8 mouse cellular contexts compared by ENCODE assay signal in genomic region chr6:128629771-128630739, GRCm38 (mm10). TPM values are rescaled to one million over a fixed set of nuclear protein-coding genes. Genes with fewer than 3 reads are reported as not detected.
DNase-seq lines count a peak whose midpoint lies in the region; ATAC-seq lines count a peak whose summit lies in the region.
"Not testable (repeated sequence)": the region's sequence is repeated elsewhere in the genome, so short reads cannot be mapped to it uniquely, and the experiment has no call there.

No protein-coding gene starts in this region.

- not testable (repeated sequence) for H3K27ac ChIP-seq in forebrain, embryonic 13.5 days; stomach, embryonic 14.5 days (ENCODE audit: low read length)
- H3K27ac ChIP-seq in liver, embryonic 13.5 days: peak overlapping the region; percentile 59; the same call in 1 of the 2 replicates

- ATAC-seq in forebrain, embryonic 13.5 days: peak; percentile 95
- peak; percentile 56 for ATAC-seq in liver, embryonic 13.5 days (ENCODE audit: low read depth)
- ATAC-seq in stomach, embryonic 14.5 days (ENCODE audit: insufficient number of reproducible peaks, insufficient read depth, low FRiP score, low read depth): peak; percentile 76; the same call in 1 of the 2 replicates

- not testable (repeated sequence) for H3K36me3 ChIP-seq in forebrain, embryonic 13.5 days (ENCODE audit: poor library complexity, severe bottlenecking); liver, embryonic 13.5 days; stomach, embryonic 14.5 days (ENCODE audit: control insufficient read depth, insufficient read depth, low read length)

- DNase-seq in CD4-positive, CD25-positive, alpha-beta regulatory T cell, adult 2 months (ENCODE audit: low read depth, low spot score): peak; percentile 33
- DNase-seq in c-Kit-positive CD71-positive TER-119-positive erythroid progenitor cells, embryonic 14.5 days (ENCODE audit: low spot score): peak; percentile 9
- DNase-seq in heart, postnatal 36 days: peak; percentile 25 to 45
- DNase-seq in kidney, postnatal 4 days: peak; percentile 53 to 68
- DNase-seq in liver, embryonic 13.5 days: peak; percentile 11
- DNase-seq in naive thymus-derived CD4-positive, alpha-beta T cell, adult 2 months (ENCODE audit: low read depth): peak; percentile 20

- H3K4me1 ChIP-seq in forebrain, embryonic 13.5 days; liver, embryonic 13.5 days (replicated peaks); stomach, embryonic 14.5 days (ENCODE audit: control insufficient read depth, insufficient read depth, low read length): not testable (repeated sequence)

- H3K9me3 ChIP-seq in forebrain, embryonic 13.5 days (replicated peaks); liver, embryonic 13.5 days (replicated peaks); stomach, embryonic 14.5 days (ENCODE audit: control insufficient read depth, low read depth, low read length): not testable (repeated sequence)

- H3K27me3 ChIP-seq in forebrain, embryonic 13.5 days; liver, embryonic 13.5 days; stomach, embryonic 14.5 days (ENCODE audit: control insufficient read depth, insufficient read depth, low read length): not testable (repeated sequence)

- 52% methylated on average over 12 of the region's 13 CpGs for WGBS in forebrain, embryonic 13.5 days
- WGBS in liver, embryonic 13.5 days (ENCODE audit: insufficient replicate concordance): 40% methylated on average over 13 of the region's 13 CpGs
- WGBS in stomach, embryonic 14.5 days: 53% methylated on average over 13 of the region's 13 CpGs

- H3K4me2 ChIP-seq in forebrain, embryonic 13.5 days; liver, embryonic 13.5 days; stomach, embryonic 14.5 days (replicated peaks; ENCODE audit: low read depth, low read length): not testable (repeated sequence)

- H3K9ac ChIP-seq in forebrain, embryonic 13.5 days; liver, embryonic 13.5 days; stomach, embryonic 14.5 days (replicated peaks; ENCODE audit: low read depth, low read length): not testable (repeated sequence)

- not testable (repeated sequence) for H3K4me3 ChIP-seq in forebrain, embryonic 13.5 days; liver, embryonic 13.5 days (replicated peaks); stomach, embryonic 14.5 days (ENCODE audit: low read depth, low read length)

- intact Hi-C loops in heart, postnatal 36 days (cut with DNase I): not testable (repeated sequence)

RNA-seq across cellular contexts. Expression of gene Klrb1a, which starts 6.7 kb away (rescaled TPM):
- not detected in 2 replicates for polyA plus RNA-seq in forebrain, embryonic 13.5 days (2015; fragmentation: Nextera tagmentation; extraction: Ambion mirVana)
- not detected for total RNA-seq in heart, postnatal 36 days (2021)
- polyA plus RNA-seq in liver, embryonic 13.5 days (2015; fragmentation: Nextera tagmentation; extraction: Ambion mirVana): 0.23 and 0.29 TPM in 2 replicates
- polyA plus RNA-seq in stomach, embryonic 14.5 days (2014; fragmentation: Nextera tagmentation; extraction: Ambion mirVana): not detected in 2 replicates

RNA-seq across cellular contexts. Expression of gene Clec2h, which starts 32.1 kb away (rescaled TPM):
- polyA plus RNA-seq in forebrain, embryonic 13.5 days (2015; fragmentation: Nextera tagmentation; extraction: Ambion mirVana): not detected in 2 replicates
- under 1 TPM in 1 of 2 experiments, not detected in 1; 0.31 TPM for total RNA-seq in heart, postnatal 36 days (2021)
- not detected in 2 replicates for polyA plus RNA-seq in liver, embryonic 13.5 days (2015; fragmentation: Nextera tagmentation; extraction: Ambion mirVana)
- polyA plus RNA-seq in stomach, embryonic 14.5 days (2014; fragmentation: Nextera tagmentation; extraction: Ambion mirVana): not detected in 2 replicates

RNA-seq across cellular contexts. Expression of gene A2ml1, which starts 48.6 kb away (rescaled TPM):
- 2.2 and 2.6 TPM in 2 replicates for polyA plus RNA-seq in forebrain, embryonic 13.5 days (2015; fragmentation: Nextera tagmentation; extraction: Ambion mirVana)
- not detected for total RNA-seq in heart, postnatal 36 days (2021)
- polyA plus RNA-seq in liver, embryonic 13.5 days (2015; fragmentation: Nextera tagmentation; extraction: Ambion mirVana): 4.4 and 4.6 TPM in 2 replicates
- 3.8 and 4.4 TPM in 2 replicates for polyA plus RNA-seq in stomach, embryonic 14.5 days (2014; fragmentation: Nextera tagmentation; extraction: Ambion mirVana)

Comparison
In these comparisons a context has a peak if more than half of its experiments do, and no peak if none do; other contexts are left out.
1. DNase-seq: peak in every context shown above with its lines; median percentile 60 in kidney, postnatal 4 days; 35 in heart, postnatal 36 days; 33 in CD4-positive, CD25-positive, alpha-beta regulatory T cell, adult 2 months; 20 in naive thymus-derived CD4-positive, alpha-beta T cell, adult 2 months; 11 in liver, embryonic 13.5 days; 9 in c-Kit-positive CD71-positive TER-119-positive erythroid progenitor cells, embryonic 14.5 days.